Mouse (Mus musculus) G1E (cell line): ENCODE results near the gene Prkar1b.

Experiments used
- CTCF ChIP-seq: IDR thresholded peaks from 2 replicates; pipeline ENCODE4 v1.5.1; 2012; ENCODE audit warnings: low read depth, low read length, inconsistent platforms, mixed read lengths
- GATA1 ChIP-seq: IDR thresholded peaks from 2 replicates; pipeline ENCODE4 v1.6.1; 2012; ENCODE audit warnings: borderline replicate concordance, low read length, inconsistent platforms, mixed read lengths
- TAL1 ChIP-seq: conservative IDR thresholded peaks from 2 replicates; pipeline ENCODE4 v1.6.1; 2012; ENCODE audit warnings: low read depth, low read length, inconsistent platforms, mixed read lengths

GRCm38 (mm10) chr5:139051276-139051675 lies 98.5 kb downstream of the Prkar1b start:
- no peak for TF ChIP-seq TAL1
- no peak for TF ChIP-seq GATA1
- no peak for TF ChIP-seq CTCF
